Mouse (Mus musculus): ENCODE results near the gene Hook2.
A peak's percentile ranks its signal among the peaks of the same experiment; 100 is the strongest.

The Hook2 gene

DNA sequence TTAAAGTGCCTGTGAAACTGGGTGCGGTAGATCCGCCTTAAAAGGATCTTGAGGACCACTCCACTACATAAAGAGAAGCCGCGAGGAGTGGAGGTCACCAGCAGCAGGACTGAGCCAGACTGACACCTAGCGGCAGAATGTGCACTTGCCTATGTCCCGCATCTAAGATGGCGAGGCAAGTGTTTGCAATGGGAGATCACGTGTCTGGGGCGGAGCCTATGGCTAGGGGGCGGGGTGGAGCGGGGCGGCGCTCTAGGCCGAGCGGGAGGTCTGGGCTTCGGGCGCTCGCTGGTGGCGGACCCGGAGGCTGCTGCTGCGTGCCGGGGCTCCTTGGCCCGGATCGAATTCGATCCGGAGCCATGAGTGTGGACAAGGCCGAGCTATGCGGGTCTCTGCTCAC is at the start of gene Hook2:
Gene Hook2, plus strand, starts transcription at position 255 of the 400 bp plus-strand sequence.
- DNase-seq: peak; percentile 98

DNA sequence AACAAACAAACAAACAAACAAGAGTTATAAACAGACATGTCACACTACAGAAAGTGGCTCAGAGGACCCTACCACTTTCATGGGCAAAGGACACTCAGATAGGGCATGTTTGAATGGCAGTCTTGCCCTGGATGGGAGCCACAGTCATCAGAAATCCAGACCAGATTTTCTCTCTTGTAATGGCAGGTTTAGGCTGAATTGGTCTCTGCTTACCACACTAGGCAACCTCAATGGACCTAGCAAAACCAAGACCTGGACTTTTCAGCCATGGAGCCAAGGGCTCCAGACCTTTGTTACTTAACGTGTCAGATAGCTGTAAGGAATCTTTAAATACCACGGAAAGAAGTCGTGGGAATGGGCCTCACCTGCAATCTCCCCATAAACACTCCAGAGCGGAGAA is 46.7 kb upstream of the Hook2 start:
- no peak for DNase-seq

DNA sequence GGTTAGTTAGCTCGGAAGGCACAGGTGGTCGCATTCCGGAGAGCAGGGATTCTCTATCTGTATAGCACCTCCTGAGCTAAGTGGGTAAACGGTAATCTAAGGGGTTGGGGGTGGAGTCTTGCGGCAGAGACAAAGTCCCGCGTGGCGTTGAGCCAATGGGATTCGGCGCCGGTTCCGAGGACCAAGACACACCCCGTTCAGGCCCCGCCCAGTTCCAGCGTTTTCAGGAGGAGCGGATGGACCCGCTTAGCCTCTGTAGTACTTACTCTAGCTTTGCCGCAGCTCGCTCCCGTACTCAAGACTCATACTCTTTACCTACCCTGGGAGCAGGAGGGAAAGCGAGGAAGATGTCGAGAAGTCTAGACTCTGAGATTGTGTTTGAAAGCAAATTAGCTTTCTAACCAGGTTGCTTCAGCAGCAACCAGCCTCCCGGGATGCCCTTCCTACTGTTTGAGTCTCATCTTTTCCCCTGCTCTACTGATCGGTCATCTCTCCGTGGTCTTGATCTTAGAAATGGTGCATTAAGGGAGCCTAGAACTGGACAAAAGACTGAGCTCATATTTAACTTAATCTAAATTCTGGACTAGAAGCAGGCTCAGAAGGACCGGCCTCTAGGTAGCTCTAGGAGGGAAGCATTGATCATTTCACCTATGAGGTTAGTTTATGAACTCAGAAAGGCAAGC is 45.8 kb upstream of the Hook2 start:
- no peak for DNase-seq

DNA sequence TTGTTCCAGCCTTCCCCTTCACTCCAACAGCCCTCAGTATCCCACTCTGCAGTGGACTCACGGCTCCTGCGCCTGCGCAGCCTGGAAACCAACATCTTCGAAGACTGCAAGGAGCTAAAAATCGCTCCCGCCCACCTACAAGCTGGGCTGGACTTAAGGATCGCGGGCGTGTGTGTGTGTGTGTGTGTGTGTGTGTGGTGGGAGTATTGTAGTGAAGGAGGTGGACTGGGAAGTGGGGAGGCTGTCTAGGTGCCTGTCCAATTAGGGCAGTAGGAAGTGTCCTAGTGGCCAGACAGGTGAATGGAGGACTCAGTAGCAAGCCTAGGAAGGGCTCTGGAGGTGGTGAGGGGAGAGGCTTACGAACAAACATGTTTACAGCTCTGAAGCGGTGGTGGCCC is 45.2 kb upstream of the Hook2 start:
- no peak for DNase-seq

DNA sequence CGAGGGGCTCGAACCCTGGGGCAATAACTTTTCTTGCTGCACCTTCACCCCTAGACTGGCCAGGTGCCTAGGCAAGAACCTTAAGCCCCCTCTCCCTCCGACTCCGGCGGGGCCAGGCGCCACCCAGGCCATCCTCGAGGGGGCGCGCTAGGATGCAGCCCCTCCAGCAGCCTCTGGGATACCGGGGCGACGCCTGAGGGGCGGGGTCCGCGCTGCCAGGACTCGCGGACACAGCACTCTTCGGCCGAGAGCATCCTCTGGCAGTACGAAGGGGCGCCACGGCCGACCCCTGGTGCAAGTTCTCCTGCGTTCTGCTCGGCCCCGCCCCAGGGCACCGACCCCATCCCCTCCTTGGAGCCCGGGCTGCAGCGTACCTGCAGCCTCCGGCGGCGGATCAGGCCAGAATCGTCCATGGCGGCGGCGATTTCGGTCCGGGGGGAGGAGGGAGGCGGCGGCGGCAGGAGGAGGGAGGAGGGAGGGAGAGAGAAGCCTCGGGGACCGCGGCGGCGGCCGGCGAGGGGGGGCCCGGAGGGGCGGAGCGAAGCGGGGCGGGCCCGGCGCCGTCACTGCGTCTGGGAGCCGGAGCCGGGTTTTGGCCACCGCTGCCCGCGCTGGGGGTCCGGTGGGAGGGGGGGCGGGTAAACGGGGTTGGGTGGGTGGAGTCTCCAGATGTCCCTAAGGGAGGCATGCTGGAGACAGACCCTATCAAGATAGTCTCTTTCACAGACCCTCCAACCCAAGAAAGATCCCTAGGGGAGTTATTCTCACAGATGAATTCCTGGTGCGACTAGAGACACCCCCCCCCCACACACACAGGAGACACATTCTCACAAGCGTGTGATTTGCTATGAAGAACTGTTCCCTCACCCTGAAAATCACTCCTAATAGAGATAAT is 44.5 kb upstream of the Hook2 start:
- DNase-seq: no peak

DNA sequence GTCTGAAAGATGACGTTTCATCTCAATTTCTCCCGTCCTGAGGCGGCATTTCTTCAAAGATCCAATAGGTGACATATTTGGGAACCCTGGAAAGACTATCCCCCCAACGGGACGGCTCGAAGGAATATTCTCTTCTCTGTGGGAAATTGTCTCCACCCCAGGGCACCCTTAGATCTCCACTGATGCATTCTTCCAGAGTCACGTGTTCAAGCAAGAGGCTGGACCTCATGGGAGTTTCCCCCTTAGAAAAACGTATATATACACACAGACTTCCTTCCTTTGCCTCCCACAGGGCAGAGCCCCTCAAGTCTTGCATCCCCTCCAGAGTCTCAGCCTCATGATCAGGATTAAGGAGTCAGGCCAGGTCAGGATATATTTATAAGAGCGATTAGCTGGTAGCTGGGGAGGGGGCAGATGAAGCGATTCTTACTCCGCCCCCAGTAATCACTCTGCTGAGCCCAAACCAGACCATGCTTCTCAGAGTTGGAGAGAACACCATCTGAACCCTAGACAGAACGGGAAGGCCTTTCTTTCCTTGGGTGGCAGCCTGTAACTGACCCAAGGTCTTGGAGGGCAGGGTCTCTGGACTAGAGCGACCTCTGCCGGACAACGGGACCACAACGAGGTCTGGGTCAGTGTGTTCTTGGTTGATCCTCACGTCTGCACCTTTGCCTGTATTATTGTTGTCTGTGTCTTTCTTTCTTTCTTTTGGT is 43.7 kb upstream of the Hook2 start, which contains the start of gene Rtbdn:
Gene Rtbdn, plus strand, starts transcription at position 464 of the 713 bp plus-strand sequence.
- no peak for DNase-seq

DNA sequence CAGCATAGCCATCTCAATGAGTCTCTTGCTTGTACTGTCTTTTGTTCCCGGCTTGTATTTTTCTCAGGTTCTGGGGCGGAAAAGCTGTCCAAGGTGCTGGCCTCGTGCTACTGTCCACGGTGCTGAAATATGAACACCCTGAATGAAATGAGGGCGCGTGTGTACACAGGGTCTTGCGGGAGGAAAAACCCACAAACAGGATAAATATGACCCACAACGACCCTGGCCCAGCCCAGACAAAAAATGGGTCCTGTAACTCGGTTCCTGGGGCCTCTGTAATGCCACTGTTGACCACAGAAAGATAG is 43.2 kb upstream of the Hook2 start:
- peak; percentile 27 for DNase-seq

DNA sequence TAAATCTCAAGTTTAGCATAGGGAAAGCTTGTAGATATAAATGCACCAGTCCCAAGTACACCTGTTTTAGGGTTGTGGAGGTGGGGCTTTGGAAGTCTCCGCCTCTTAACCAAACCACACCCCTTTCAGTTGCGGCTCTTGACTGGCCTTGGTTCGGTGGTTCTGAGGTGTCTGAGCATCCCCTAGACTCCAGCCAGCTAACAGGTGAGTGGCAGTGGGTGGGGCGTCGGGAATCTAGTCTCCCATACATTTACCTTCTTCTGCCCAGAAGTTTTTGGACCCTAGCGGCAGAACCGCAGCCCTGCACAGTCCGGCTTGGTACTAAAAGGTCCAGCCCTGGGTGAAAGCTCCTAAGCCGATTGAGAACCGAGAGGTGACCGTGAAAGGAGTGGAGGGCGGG is 40.6 kb upstream of the Hook2 start:
- DNase-seq: no peak

DNA sequence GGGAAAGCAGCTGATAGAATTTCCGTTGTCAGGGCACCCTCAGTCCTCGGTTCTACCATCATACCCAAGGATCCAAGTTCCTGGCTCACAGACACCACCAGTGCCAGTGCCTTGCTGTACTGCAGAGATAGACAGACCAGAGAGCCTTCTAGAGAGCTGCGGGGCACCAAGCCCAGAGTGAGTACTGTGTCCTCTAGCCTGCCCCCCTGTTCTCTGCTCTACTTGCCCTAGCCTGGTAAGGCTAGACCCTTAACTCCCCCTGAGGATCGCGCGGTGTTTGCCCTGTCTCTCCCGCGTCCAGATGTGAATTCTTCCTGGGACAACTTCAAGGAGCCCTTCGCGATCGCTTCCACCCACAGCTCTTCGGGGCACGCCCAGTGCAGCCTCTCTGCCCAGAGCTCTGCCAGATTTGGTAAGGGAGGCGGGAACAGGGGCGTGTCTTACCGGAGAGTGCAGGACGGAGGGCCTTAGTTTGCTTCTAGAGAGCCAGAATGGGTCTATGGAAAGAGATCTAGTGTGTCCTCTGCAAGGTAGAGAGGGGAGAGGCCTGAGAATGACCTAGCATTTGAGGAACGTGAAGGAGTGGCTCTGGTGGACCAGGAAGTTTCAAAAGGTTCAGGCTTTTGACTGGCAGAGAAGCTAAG is 37.7 kb upstream of the Hook2 start:
- no peak for DNase-seq

DNA sequence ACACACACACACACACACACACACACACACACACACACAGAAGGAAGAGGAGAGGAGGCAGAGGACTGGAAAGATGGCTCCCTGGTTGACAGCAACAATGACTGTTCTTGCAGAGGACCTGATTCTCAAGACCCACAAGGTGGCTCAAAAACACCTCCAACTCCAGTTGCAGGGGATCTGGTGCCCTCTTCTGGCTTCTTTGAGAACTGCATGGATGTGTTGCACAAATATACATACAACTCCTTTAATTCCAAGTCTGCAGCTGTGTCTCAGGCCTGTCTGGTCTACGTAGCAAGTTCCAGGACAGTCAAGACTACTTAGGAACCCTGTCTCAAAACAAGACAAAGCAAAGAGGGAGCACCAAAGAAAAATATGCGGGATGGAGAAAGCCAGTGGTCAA is 33.6 kb upstream of the Hook2 start:
- DNase-seq: no peak

DNA sequence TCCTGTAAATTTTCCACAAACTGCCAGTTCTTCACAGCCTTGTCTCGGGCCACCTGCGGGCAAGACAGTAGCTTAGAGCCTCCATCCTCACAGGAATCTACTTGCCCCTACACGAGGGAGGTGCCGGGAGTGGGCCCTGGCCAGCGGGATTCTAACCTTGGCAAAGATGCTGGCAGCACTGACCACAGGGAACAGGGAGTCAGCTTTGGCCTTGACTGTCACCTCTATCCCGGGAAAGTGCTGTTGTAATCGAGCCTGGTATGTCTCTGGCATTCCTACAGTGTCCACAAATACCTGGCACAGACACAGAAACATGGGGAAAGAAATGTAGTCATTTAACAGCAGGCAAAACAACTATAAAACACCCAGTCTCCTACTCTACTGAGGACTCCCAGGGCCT is 30.6 kb upstream of the Hook2 start:
- no peak for DNase-seq

DNA sequence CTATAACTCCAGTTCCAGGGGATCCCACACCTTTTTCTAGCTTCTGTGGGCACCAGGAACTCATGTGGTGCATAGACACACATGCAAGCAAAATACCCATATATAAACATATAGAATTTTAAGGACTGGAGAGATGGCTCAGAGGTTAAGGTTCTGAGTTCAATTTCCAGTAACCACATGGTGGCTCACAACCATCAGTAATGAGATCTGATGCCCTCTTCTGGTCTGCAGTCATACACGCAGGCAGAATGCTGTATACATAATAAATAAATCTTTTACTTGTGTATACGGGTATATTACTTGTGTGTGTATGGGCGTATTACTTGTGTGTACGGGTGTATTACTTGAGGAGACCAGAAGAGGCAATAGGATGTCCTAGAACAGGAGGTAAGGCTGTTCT is 26.5 kb upstream of the Hook2 start:
- DNase-seq: no peak

DNA sequence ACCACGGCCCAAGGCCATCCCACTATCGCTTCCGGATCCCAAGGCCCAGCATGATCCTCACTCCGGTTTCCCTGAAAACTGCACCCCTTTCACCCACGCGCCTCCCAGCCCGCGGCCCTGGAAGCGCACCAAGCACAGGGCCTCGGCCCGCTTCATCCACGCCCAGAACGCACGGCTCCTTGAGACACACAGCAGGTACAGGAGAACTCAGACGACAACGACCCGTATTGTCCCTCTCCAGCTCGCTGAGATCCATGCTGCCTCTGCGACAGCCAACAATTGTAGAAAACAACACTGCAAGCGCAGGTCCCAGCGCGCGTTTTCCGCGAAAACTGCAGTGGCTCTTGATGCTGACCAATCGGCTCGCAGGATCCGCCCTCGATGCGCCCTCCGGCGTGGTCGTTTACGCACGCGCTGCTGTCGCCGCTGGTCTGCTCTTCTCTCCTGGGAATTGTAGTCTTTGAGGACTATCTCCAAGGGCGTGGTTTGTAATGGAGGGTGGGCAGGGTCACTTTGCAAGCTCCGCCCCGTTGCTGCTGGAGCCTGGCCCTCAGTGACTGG is 24.6 kb upstream of the Hook2 start:
- DNase-seq: peak; percentile 97

DNA sequence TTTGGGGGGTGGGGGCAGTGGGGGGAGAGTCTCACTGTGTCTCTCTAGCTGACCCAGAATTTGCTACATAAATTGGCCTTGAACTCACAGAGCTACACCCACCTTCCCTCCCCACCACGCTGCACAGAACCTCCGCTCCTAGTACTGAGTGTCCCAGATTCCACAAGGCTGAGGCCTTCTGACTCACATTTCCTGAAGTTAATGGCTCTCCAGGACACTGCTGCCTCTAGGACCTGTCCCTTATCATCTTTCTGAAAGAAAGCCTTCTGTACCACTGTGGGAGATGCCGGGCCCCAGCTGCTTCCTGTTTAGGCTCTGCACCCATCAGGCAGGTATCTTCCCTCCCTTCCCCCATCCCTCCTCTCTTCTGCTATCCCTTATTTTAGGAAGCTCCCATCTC is 23.8 kb upstream of the Hook2 start:
- DNase-seq: no peak

DNA sequence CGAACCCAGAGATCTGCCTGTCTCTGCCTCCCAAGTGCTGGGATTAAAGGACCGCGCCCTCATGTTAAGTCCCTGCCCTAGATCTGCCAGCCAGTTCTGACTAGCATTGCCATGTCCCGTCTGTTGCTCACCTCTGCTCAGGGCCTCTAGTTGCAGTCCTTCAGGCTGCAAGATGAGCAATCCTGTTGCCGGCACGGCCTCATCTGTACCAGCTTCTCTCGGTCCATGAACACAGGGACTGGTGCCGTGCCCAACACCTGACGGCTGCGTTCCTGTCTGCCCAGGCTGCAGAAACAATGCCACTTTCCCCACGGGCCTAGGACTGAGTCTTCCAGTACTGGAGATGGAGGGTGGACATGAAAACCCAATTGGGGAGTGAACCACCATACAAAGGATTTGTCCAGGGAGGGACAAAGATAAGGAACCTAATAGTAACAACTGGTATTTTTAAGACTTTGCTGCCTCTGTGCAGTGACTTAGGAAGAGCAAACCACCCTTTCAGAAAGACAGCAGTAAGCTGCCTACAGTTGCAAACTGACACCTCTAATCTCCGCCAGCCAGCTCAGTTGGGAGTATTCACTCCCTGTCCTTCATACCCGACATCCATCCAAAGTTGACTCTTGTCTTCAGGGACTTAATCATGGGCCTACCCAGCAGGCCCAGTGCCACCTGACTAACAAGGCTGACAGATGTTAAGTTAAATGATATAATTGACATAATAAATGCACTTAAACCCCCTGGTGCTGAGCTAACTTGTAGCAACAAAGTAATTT is 22.7 kb upstream of the Hook2 start:
- DNase-seq: no peak

DNA sequence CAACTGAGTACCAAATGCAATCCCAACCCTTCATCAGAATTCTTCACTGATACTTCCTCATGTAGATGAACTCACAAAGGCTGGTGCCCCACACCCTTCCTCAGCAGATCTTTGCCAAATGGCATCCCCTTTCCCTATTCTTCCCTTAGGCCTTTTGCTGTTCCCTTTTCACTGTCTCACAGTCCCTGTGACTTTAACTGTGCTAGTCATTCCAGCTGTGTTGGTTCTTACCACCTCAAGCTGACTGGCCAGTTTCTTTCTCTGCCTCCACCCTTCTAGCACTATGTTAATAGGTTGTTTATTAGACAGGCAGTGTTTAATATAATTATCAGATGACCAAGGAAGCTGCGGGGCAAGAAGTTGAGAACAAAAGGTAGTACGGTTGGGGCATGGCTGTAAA is 21.8 kb upstream of the Hook2 start:
- DNase-seq: no peak

DNA sequence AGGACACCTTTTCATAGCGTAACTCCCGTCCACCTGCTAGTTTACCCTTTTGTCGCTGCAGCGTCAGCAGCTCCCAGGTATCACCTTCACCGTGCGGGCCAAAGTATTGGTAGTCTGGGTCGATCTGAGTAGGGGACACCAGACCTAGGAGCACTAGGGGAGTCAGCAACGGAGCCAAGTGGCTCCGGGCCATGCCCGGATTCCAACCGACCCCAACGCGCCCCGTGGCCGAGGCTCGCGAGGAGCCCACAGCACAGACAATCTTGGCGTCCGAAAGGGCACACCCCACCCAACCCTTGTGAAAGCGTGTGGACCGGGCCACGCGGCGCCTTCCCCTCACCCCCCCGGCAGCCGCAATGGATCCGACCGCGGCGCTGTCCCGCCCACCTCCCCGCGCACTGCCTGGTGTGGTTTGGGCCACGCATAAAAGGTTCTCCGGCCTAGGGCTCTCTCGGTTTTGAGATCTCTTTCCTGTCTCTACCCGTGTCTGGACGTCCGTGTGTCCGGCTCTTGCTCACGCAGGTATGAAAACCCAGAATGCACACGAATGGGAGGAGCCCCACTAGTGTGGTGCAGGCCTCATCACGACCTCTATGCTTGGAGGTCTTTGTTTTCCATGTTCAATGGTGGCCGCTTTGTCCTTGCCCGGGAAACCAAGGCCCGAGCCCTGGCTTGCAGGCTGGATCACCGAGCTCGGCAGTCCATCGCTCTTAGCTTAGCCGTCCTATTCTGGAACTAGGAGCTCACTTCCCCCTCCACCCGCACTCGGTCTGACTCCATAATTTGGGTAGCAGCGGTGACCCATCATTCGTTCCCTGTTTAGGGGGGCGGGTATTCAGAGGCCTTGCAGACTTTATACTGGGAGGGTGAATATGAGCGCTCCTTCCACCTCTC is 20.9 kb upstream of the Hook2 start, which contains the start of the genes Gm49661, Prdx2 and Rnaseh2a:
Gene Gm49661, minus strand, starts transcription at position 193 of the 894 bp plus-strand sequence.
Gene Prdx2, plus strand, starts transcription at position 347 of the 894 bp plus-strand sequence.
Gene Rnaseh2a, minus strand, starts transcription at position 527 of the 894 bp plus-strand sequence.
- peak; percentile 69 for DNase-seq

DNA sequence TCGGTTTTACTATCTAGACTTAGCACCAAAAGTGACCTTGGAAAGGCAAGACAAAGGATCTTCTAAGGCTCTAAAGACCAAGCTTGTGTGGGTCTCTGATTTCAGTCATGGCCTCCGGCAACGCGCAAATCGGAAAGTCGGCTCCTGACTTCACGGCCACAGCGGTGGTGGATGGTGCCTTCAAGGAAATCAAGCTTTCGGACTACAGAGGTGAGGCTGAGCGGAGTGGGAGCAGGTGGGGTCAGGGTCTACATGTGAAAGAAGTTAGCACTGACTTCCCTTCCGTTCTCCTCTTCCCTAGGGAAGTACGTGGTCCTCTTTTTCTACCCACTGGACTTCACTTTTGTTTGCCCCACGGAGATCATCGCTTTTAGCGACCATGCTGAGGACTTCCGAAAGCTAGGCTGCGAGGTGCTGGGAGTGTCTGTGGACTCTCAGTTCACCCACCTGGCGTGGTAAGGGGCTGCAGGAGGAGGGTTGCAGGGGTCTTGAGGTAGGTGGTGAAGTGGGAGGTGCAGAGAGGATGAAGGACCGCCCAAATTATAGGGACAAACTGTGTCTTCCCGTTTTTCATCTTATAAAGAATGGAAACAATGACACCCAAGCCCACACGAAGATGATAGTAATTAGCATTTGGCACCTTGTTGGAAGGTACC is 20.1 kb upstream of the Hook2 start:
- DNase-seq: no peak

DNA sequence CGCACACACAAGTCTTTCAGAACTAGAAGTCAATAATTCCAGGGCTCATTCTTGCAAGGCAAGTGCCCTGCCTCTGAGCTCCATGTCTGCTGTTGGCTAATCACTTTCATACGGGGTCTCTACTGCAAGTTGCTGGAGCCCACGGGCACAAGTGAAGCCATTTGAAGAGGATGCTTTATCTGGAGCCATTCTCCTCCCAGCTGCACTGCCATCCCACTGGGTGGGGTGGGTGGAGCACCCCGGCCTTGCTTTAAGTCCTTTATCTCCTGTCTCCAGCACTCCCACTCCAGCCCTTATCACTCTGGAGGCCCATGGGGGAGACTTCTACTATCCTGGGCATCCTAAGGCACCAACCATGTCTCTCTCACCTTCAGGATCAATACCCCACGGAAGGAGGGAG is 19.5 kb upstream of the Hook2 start:
- no peak for DNase-seq

DNA sequence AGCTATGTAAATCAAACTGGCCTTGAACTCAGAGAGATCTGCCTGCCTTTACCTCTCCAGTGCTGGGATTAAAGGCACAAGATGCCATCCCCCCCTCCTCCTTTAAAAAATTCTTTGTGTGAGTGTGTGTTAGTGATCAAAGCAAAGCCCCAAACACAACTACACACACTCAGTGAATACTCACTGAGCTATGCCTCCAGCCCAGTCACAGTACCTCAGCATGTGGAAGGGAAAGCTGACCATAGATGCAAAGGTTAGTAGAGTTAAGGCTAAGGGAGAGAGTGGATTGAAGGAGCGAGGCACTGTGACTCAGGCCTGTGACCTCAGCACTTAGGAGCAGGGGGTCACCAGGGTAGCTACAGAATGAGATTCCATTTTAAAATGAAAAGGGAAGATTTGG is 17.3 kb upstream of the Hook2 start:
- no peak for DNase-seq
